Mouse (Mus musculus) monocyte, adult 5-6 weeks (primary cell): ENCODE measurements around the gene Cnot3. TPM values are rescaled to one million over a fixed set of nuclear protein-coding genes. Genes with fewer than 3 reads are reported as not detected.

Source experiments
- total RNA-seq: library from RNA; stranded (forward); fragments of 200-1000, 200-491, 200-594 nt; gene quantifications from 3 replicates; pipeline ENCODE4 v1.2.3, GENCODE M21; 2017

Gene Cnot3
- total RNA-seq, 1 experiment from 2014 or later, result 24.8 TPM

Other genes with a start within 250 kb of the Cnot3 start
- not detected in 3 replicates for gene Cacng6, start 221.1 kb upstream of the Cnot3 start, total RNA-seq
- gene Tarm1, start 142.6 kb upstream of the Cnot3 start, total RNA-seq, result 1.3 to 1.9 TPM in 2 of 3 replicates, not detected in the other
- gene Oscar, start 29.1 kb upstream of the Cnot3 start, total RNA-seq, result not detected in 3 replicates
- 163 to 226 TPM (median 220 TPM) in 3 replicates for gene Ndufa3, start 27.9 kb upstream of the Cnot3 start, total RNA-seq
- 20.6 to 34.9 TPM (median 28.7 TPM) in 3 replicates for gene Tfpt, start 15.3 kb upstream of the Cnot3 start, total RNA-seq
- 50.9 to 63.8 TPM (median 57.8 TPM) in 3 replicates for gene Prpf31, start 15.3 kb upstream of the Cnot3 start, total RNA-seq
- gene Leng1, start 20.6 kb downstream of the Cnot3 start, total RNA-seq, result 6.4 to 10.3 TPM (median 6.6 TPM) in 3 replicates
- gene Tmc4, start 32.3 kb downstream of the Cnot3 start, total RNA-seq, result 1.5 to 7.6 TPM (median 2.0 TPM) in 3 replicates
- 17.0 to 28.1 TPM (median 19.7 TPM) in 3 replicates for gene Tsen34, start 47.6 kb downstream of the Cnot3 start, total RNA-seq
- gene Mboat7, start 48.3 kb downstream of the Cnot3 start, total RNA-seq, result 26.7 to 36.8 TPM (median 36.4 TPM) in 3 replicates
- gene Rps9, start 58.7 kb downstream of the Cnot3 start, total RNA-seq, result 1,184 to 2,050 TPM (median 1,737 TPM) in 3 replicates
- 111 to 159 TPM (median 138 TPM) in 3 replicates for gene Pirb, start 75.1 kb downstream of the Cnot3 start, total RNA-seq
- gene Gm15448, start 180.4 kb downstream of the Cnot3 start, total RNA-seq, result 3.1 to 10.7 TPM (median 9.4 TPM) in 3 replicates
- gene Pira2, start 199.8 kb downstream of the Cnot3 start, total RNA-seq, result 4.7 to 22.8 TPM (median 10.7 TPM) in 3 replicates